Mouse (Mus musculus): ENCODE measurements around the gene Tamm41.

Tamm41 gene

DNA sequence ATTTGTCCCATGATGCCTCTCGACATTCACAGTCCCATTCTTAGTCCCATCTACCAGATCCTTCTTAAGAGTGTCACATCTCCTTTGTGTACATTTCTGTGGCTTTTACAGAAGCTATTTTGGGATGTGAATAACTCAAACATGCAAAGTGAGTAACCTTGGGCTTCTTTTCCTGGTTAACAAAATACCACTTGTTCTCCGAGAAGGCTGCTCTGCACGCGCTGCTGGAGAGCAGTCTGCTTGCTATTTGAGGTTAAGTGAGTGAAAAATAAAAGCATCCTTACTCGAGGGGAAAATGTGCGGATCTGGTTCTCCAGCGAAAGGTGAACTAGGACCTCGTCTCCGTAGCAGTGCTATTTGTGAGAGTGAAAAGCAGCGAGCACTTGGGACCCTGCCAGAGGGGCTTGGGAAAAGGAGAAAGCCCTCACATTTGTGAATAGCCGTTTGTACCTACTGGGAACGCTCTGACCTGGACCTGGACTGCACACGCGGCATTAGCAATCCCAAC lies 10.1 kb downstream of the Tamm41 start:
- no peak for DNase-seq (ENCODE audit: low spot score in 2 of 2)

GRCm38 (mm10) chr6:115022876-115023275 lies 14.8 kb downstream of the Tamm41 start:
- DNase-seq (ENCODE audit: low spot score in 2 of 2), result no peak

- DNase-seq (ENCODE audit: low spot score in 2 of 2), result no peak
Measured at GRCm38 (mm10) chr6:115015461-115015860, 22.2 kb downstream of the Tamm41 start.

GRCm38 (mm10) chr6:115013574-115013973 lies 24.1 kb downstream of the Tamm41 start:
- no peak for DNase-seq (ENCODE audit: low spot score in 2 of 2)

DNA sequence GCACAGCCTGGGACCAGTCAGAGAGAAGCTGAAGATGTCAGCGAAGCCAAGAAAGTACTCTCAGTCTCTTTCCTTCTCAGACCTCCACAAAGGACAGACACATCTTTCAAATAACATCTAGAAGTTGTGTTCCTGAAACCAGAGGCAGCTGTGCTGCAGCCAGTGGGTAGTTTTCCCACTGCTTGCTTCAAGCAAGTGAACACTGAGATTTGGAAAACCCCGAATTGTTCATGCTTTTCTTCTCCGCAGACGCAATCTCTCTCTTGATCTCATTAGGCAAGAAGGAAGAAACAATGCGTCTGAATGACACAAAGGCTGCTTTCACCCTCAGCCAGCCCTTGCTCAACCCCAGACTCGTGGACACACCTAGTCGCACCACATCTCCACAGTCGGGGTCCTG lies 25.9 kb downstream of the Tamm41 start:
- no peak for DNase-seq (ENCODE audit: low spot score in 2 of 2)

DNA sequence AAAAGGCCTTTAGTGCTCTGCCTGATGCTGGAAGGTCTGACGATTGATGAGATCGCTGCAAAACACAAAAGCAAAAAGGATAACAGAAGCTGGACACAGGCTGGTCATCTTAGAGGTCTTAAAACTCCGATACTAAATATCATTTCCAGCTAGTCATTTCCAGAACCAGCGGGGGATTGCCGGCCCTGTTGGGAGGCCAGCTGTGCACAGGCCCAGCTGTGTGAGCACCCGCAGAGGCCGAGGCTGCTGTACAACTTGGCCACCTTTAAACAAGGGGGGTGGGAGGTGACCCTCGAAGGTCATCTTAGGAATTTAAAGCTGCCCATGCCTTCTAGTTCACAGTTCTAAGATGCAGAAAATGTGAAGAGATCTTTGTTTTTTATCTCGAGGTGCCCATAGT lies 26.9 kb downstream of the Tamm41 start:
- DNase-seq (ENCODE audit: low spot score in 2 of 2), result no peak

- DNase-seq (ENCODE audit: low spot score in 2 of 2), result no peak
Measured at GRCm38 (mm10) chr6:115010304-115010703, 27.4 kb downstream of the Tamm41 start.

- peak; percentile 63 to 81 for DNase-seq (ENCODE audit: low spot score in 2 of 2)
Measured at GRCm38 (mm10) chr6:115007728-115008127, 29.9 kb downstream of the Tamm41 start.

GRCm38 (mm10) chr6:115006948-115007347 lies 30.7 kb downstream of the Tamm41 start:
- no peak for DNase-seq (ENCODE audit: low spot score in 2 of 2)

DNA sequence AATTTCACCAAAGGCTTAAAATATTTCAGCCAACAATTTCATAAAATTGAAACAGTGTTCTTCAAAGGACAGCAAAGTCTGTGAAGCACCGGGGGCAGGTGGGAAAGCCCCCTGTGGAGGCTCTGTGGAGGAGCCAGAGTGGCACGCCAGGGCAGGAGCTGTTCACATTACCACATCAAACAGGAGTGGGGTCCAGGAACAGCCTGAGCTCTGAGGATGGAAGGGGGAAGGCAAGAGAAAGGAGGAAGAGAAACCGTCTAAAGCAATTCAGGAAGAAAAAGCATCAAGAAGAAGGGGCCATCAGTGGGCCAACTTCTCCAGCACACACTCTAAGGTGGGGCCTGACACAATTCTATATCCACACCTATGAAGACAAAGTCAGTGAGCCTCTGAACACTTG lies 31.6 kb downstream of the Tamm41 start:
- no peak for DNase-seq (ENCODE audit: low spot score in 2 of 2)

GRCm38 (mm10) chr6:115005351-115005890 lies 32.3 kb downstream of the Tamm41 start:
- no peak for DNase-seq (ENCODE audit: low spot score in 2 of 2)

DNA sequence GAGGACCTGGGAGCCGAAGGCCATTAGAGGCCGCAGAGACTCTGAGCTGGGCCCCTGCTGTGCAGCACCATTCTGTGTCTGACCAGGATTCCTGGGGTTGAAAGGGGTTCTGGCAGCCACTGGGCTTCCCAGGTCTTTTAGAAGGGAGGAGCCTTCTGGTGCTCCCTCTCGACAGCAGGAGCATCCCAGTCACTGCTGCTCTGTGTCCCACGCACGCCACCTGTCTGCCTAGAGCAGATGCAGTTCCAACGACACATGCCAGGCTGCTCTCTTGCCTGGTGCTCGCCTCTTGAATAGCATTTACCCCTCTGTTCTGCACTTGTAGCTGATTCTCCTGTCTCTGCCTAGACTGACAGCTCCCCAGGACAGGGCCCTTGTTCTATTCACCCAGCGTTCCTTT lies 33.0 kb downstream of the Tamm41 start:
- no peak for DNase-seq (ENCODE audit: low spot score in 2 of 2)

DNA sequence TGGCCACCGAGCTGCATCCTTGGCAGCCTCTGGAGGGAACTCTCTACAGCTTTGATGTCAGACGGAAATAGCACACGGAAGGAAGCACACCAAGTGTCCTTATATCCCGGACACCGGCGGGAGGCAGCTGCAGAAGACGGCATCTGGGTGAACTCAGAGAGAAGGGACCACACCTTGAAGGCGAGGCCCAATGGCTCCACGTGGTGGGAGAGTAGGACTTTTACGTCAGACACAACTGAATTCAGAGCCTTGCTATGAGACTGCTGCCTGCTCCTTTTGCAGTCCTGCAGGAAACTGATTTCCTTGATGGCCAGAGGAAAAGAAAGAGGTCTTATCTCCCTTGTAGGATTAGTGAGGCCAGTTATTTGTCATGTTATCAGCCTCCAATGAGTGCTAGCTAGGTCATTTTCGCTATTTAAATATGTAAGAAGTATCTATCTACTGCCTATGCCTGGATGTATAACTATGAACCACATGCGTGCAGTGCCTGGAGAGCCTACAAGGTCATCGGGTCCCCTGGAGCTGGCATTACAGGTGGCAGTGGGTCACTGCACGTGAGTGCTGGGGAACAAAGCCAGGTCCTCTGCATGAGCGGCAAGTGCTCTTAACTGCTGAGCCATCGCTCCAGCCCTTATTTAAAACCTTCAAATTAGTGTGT lies 39.2 kb downstream of the Tamm41 start:
- no peak for DNase-seq (ENCODE audit: low spot score in 2 of 2)

- no peak for DNase-seq (ENCODE audit: low spot score in 2 of 2)
Measured at GRCm38 (mm10) chr6:114997471-114997870, 40.2 kb downstream of the Tamm41 start.

DNA sequence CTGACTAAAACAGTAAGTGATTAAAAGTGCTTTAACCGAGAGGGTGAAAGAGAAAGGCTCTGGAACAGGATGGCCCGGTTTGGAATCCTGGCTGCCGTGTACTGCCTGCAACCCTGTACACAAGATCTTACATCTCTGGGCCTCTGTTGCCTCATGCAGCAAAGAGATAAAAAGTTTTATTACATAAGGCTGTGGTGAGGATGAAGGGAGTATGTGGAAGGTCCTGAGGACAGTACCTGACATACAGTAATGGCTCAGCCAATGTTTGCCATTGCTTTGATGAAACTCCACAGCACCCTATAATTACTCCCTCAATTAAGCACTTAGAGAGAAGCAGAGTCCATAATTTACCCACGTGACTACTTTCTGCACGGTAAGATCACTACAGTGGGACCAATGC lies 40.8 kb downstream of the Tamm41 start:
- no peak for DNase-seq (ENCODE audit: low spot score in 2 of 2)

DNA sequence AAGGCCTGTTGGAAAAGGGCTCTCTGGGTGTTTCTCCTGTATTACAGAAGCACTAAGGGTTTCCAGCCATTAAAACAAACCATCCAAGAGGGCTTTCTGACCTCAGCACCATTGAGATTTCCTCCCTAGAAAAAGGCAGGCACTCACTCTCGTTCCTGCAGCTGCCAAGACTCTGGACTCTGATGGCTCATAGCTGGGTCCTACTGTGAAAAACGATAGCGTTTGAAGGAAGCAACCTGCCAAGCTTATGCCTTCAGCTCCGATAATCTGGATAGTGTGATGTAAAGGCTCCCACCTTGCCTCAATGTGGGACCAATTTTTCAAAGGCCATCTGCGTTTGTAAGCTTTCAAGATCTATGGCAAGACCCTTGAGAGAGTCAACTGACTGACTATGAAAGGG lies 43.6 kb downstream of the Tamm41 start:
- DNase-seq (ENCODE audit: low spot score in 2 of 2), result no peak

DNA sequence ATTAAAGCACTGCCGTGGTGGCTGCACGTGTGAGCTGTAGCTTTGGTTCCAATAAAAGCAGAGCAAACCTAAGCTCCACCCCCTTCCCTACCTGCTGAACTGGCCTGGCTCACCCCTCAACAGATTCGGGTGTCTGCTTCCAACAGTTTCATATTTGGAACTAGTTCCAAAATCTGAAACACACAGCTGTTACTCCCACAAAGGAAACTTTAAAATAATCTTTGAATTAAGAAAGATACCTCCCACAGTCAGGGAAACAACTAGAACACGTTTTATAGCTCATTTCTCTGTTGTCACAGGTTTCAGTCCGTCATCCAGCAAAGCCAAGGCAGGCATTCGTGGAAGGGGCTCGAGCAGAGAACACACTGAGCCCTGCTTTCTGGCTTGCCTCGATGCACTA lies 44.0 kb downstream of the Tamm41 start:
- no peak for DNase-seq (ENCODE audit: low spot score in 2 of 2)

DNA sequence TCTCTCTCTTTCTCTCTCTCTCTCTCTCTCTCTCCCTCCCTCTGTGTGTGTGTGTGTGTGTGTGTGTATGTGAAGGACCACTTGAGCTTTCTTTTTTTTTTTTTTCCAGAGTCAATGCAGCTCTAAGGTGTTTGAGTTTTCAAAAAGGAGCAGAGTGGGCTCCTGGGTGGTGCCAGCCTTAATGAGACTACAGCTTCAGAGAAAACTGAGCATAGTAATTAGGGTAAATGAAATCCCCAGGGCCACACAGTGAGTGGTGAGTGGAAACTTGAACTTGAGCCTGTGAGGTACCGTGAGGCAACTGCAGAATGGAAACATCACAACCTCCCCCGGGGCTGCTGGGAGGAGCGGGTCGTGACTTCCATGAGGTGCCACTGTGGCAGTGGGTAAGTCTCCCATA lies 45.8 kb downstream of the Tamm41 start:
- no peak for DNase-seq (ENCODE audit: low spot score in 2 of 2)

- no peak for DNase-seq (ENCODE audit: low spot score in 2 of 2)
Measured at GRCm38 (mm10) chr6:114988619-114988980, 49.1 kb downstream of the Tamm41 start.

DNA sequence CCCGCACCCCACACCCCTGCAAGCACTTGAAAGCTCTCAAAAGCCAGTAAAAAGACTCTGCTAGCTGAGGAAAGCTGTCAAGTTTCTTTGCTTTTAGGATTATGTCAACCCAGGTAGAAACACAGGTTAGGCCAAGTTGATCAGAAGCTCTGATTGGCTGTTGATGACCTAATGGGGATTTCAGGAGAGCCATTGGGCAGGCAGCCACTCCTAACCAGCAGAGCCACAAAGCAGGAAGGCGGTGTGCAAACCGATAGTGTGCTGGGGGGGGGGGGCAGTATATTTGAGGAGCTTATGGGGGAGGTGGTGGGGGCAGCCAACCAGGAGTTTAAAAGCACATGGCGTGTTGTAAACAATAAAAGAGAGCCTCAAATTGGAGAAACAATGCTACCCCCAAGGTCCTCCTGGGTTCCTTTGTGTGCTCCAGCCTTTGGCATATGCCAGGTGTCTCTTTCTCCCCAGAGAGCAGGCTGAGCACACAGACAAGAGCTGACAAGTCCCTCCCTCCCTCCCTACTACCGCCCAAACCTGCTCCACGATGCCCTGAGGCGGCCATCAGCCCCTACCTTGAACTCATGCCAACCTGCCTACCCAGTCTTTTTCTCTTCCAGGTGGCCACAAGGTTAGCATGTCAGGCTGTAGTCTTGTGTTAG lies 49.6 kb downstream of the Tamm41 start:
- no peak for DNase-seq (ENCODE audit: low spot score in 2 of 2)

DNA sequence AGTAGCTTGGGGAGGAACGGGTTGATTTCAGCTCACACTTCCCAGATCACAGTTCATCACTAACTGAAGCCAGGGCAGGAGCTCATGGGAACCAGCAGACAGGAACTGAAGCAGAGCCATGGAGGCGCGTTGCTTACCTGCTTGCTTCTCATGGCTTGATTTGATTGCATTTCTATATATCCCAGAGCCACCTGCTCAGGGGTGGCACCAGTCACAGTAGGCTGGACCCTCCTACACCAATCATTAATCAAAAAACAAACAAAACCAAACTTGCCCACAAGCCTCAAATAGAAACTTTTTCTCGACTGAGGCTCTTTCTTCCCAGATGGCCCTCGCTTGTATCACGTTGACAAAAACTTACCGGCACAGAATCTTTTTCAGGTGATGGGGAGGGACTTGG lies 55.0 kb downstream of the Tamm41 start:
- DNase-seq (ENCODE audit: low spot score in 2 of 2), result no peak

DNA sequence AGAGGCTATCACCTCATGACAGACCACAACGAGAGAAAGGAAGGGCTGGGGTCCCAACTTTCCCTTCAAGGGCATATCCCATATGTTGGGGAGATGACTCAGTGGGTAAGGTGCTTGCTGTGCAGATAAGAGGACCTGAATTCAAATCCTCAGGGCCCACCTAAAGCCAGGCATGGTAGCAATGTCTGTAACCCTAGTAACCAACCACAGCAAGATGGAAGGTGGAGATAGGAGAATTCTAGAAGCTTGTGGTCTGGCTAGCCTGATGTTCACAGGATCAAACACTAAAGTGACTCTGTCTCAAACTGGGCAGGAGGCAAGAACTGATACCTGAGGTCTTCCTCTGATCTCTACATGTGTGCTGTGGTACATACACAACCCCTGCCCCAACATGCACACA lies 58.0 kb downstream of the Tamm41 start:
- DNase-seq (ENCODE audit: low spot score in 2 of 2), result no peak

GRCm38 (mm10) chr6:114976915-114977419 lies 60.7 kb downstream of the Tamm41 start:
- DNase-seq (ENCODE audit: low spot score in 2 of 2), result no peak
